Mouse (Mus musculus) left cerebral cortex, postnatal 4 days (tissue): ENCODE data around the gene Rpl10a. TPM values are rescaled to one million over a fixed set of nuclear protein-coding genes. Genes with fewer than 3 reads are reported as not detected.
A peak's percentile ranks its signal among the peaks of the same experiment; 100 is the strongest.
"Not testable (repeated sequence)": the region's sequence is repeated elsewhere in the genome, so short reads cannot be mapped to it uniquely, and the experiment has no call there.

Experiments used
- DNase-seq: peaks from one replicate; pipeline ENCODE4 v3.0.0-alpha.2; 2022
- intact Hi-C: fragments of 180-260 bp; cut with DNase I; formaldehyde crosslinking; loops from one replicate; pipeline ENCODE4 v1.15.1; 2025
- total RNA-seq, 2 experiments: library from RNA; stranded (reverse); gene quantifications; 2 replicates each; pipeline ENCODE4 v1.2.3; 2021

Gene Rpl10a
- total RNA-seq, 2 experiments from 2014 or later = 646 to 664 TPM

- DNase-seq = no peak
- intact Hi-C loops = no loop called here
Measured at GRCm38 (mm10) chr17:28355871-28356270, 27.6 kb downstream of the Rpl10a start.

GRCm38 (mm10) chr17:28358576-28359261 is 30.4 kb downstream of the Rpl10a start:
- not testable (repeated sequence) for DNase-seq

GRCm38 (mm10) chr17:28360531-28361277 is 32.4 kb downstream of the Rpl10a start:
- no peak for DNase-seq

More at GRCm38 (mm10) chr17:28358576-28359261, 30.4 kb downstream of the Rpl10a start:
- intact Hi-C loops = not testable (repeated sequence)

GRCm38 (mm10) chr17:28361921-28362652 is 33.8 kb downstream of the Rpl10a start:
- intact Hi-C loops = no loop called here

More at GRCm38 (mm10) chr17:28360531-28361277, 32.4 kb downstream of the Rpl10a start:
- intact Hi-C loops = no loop called here

GRCm38 (mm10) chr17:28362653-28363292 is 34.5 kb downstream of the Rpl10a start:
- DNase-seq = no peak
- intact Hi-C loops = no loop called here

More at GRCm38 (mm10) chr17:28361921-28362652, 33.8 kb downstream of the Rpl10a start:
- DNase-seq = no peak

GRCm38 (mm10) chr17:28363507-28363906 is 35.2 kb downstream of the Rpl10a start:
- intact Hi-C loops = no loop called here
- DNase-seq = no peak

GRCm38 (mm10) chr17:28365122-28365521 is 36.9 kb downstream of the Rpl10a start, which contains the start of gene Tulp1:
Gene Tulp1, minus strand, starts transcription at chr17:28365222.
- intact Hi-C loops = no loop called here
- no peak for DNase-seq

- peak; percentile 80 for DNase-seq
- intact Hi-C loops = no loop called here
Measured at GRCm38 (mm10) chr17:28368449-28368848, 40.2 kb downstream of the Rpl10a start.

GRCm38 (mm10) chr17:28369056-28369455 is 40.8 kb downstream of the Rpl10a start:
- intact Hi-C loops = no loop called here

GRCm38 (mm10) chr17:28371286-28371685 is 43.0 kb downstream of the Rpl10a start:
- DNase-seq = no peak
- intact Hi-C loops = no loop called here

More at GRCm38 (mm10) chr17:28369056-28369455, 40.8 kb downstream of the Rpl10a start:
- DNase-seq = no peak

- no peak for DNase-seq
- intact Hi-C loops = no loop called here
Measured at GRCm38 (mm10) chr17:28371941-28372340, 43.7 kb downstream of the Rpl10a start.

GRCm38 (mm10) chr17:28373821-28374220 is 45.5 kb downstream of the Rpl10a start:
- DNase-seq = peak; percentile 50

GRCm38 (mm10) chr17:28374494-28374893 is 46.2 kb downstream of the Rpl10a start:
- intact Hi-C loops = no loop called here

More at GRCm38 (mm10) chr17:28373821-28374220, 45.5 kb downstream of the Rpl10a start:
- intact Hi-C loops = no loop called here

GRCm38 (mm10) chr17:28375592-28376061 is 47.4 kb downstream of the Rpl10a start:
- intact Hi-C loops = no loop called here
- DNase-seq = no peak

More at GRCm38 (mm10) chr17:28374494-28374893, 46.2 kb downstream of the Rpl10a start:
- DNase-seq = no peak

GRCm38 (mm10) chr17:28380255-28380654 is 52.0 kb downstream of the Rpl10a start:
- intact Hi-C loops = no loop called here

More at GRCm38 (mm10) chr17:28380255-28380654, 52.0 kb downstream of the Rpl10a start:
- DNase-seq = no peak

Other genes with a start within 250 kb of the Rpl10a start
- 1 to 10 TPM; 2.2 to 3.6 TPM for gene Tcp11, start 247.8 kb upstream of the Rpl10a start, total RNA-seq
- 10 to 100 TPM; 15.0 to 15.9 TPM for gene Scube3, start 186.3 kb upstream of the Rpl10a start, total RNA-seq
- gene Zfp523, start 151.3 kb upstream of the Rpl10a start, total RNA-seq = 10 to 100 TPM; 85.8 to 90.7 TPM
- 1 to 10 TPM; 7.2 to 9.1 TPM for gene Def6, start 120.7 kb upstream of the Rpl10a start, total RNA-seq
- gene Ppard, start 95.8 kb upstream of the Rpl10a start, total RNA-seq = 10 to 100 TPM; 17.4 to 19.0 TPM
- gene Fance, start 15.0 kb upstream of the Rpl10a start, total RNA-seq = 10 to 100 TPM; 28.9 to 29.0 TPM
- gene Tead3, start 22.3 kb downstream of the Rpl10a start, total RNA-seq = 1 to 10 TPM; 5.8 to 6.3 TPM
- under 1 TPM; 0.58 to 0.92 TPM for gene Tulp1, start 36.8 kb downstream of the Rpl10a start, total RNA-seq
- gene Fkbp5, start 189.1 kb downstream of the Rpl10a start, total RNA-seq = 10 to 100 TPM; 39.0 to 40.9 TPM
- gene Armc12, start 202.3 kb downstream of the Rpl10a start, total RNA-seq = not detected
- gene Clpsl2, start 220.9 kb downstream of the Rpl10a start, total RNA-seq = not detected
- not detected for gene Clps, start 232.3 kb downstream of the Rpl10a start, total RNA-seq
- gene Lhfpl5, start 247.2 kb downstream of the Rpl10a start, total RNA-seq = 1 to 10 TPM; 7.4 to 8.1 TPM